Mouse (Mus musculus) c-Kit-positive CD71-negative TER-119-negative erythroid progenitor cells, embryonic 14.5 days (primary cell): ENCODE measurements around the gene Dpp4.

ENCODE experiments used
- DNase-seq: peaks from one replicate; pipeline ENCODE4 v3.0.0-alpha.2; 2013; ENCODE audit warnings: low read depth

Dpp4 gene

DNA sequence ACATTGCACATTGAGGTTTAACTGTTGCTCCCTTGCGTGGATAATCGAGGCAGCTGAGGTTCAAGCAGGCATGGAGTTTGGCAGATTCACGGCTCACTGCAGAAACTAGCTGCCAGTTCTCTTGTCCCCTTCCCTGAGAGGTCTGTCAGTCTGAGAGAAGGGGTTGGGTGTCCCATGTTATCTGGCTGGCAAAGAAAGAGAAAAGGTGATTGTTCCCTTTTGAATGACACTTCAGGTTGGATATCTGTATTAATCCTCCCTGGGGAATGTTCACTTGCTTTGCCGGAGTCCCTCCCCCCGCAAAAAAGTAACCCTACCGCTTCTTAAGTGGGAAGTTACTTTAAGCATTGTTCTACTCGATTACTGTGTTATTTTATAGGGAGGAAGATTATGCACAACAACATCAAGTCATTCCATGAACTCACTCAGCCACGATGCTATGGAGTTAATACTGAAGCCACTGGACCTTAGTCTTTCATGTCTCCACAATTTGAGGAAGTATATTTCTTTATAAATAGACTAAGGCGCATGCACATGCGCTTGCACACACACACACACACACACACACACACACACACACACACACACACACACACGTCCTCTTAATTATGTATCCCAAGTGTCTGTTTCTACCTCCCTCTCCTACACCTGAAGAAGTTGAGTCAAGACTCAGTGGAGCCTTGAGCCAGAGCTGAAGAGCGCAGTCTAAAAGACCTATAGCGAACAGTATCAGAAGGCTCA, at the start of gene Dpp4:
Dpp4 (minus strand) TSS at position 151 of the 741 bp plus-strand sequence.
- DNase-seq: no peak

DNA sequence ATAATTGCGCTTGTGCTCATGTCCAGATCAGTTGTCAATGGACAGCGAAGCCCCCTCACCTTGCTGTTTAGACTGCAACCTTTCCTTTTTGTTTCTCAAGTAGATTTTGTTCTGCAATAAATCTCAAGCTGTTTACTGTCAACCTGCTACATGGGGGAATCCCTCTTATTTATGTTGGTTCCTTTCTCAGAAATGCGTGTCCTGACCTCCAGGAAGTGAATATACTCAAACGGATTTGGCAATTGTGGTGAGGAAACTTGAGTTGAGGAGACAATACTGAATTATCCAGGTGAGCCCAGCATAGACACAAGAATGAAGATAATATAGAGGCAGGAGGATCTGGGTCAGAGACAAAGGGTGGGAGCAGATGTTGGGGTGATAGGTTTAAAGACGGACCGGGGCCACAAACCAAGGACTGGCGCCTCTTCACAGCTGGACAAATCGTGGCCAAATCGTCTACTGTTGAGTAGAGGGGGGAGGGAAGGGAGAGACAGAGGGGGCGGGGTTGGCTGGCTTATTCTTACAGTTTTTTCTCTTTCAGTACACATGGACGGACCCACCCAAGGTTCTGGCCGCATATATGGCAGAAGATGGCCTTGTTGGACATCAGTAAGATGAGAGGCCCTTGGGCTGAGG, 48.9 kb upstream of the Dpp4 start:
- no peak for DNase-seq

DNA sequence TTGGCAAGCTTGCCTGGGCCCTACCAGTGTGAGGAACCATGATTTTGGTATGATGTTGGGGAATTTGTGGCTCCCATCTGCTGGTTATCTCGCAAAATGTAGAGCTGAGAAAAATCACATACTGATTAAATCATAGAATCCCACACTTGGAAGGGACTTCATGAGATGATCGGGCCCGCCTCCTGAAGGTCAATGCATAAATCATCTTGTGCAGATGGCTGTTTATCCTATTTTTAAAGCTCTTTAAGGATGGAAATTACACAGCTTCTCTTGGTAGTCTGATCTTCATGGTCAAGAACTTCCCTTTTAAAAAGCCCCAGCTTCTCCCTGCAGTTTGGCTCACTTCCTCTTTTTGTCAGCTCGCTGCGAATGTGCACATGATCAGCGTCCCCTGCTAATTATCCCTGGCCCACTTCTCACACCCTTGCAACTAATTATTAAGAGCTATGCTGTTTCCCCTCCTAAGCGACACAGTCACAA, 48.2 kb upstream of the Dpp4 start:
- DNase-seq: peak; percentile 41

DNA sequence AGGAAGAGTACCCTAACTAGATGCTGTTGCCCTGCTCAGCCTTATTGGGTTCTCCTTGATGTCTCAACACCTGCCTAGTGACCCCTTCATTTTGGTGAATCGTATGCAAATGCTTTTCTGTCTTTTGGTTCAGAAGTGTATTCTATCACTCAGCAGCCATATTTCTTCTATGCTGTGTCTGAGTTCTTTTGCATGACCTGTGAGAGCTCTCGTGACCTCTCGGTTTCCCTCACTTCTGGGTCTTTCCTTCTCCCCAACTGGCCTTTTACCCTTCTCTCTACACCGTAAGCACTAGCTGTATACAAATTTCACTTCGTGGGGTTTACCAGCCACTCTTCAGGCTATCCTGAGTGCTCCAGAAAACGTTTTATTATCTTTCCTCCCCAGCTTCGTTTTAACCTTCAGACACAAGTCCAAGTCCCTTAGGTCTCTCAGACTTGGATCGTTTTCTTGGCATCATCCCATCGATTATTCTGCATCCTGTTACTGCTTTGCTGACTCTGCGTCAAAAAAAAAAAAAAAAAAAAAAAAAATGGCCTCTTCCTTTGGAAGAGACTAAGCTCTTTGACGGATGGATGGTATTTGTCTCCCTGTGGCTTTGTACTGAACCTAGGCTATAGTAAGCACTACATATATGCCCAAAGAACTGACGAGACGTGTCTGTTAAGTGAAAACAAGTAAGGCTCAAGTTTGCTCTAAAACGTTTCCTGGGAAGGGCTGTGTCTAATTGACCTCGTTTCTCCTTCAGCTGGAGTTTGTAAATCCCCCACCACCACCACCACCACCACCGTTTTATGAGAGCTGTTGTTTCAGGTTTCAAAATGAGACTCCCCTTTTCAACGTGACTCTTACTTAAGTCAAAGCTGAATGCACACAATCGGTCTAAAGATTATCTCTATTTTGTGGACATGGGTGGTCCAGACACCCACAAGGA, 47.5 kb upstream of the Dpp4 start:
- no peak for DNase-seq

DNA sequence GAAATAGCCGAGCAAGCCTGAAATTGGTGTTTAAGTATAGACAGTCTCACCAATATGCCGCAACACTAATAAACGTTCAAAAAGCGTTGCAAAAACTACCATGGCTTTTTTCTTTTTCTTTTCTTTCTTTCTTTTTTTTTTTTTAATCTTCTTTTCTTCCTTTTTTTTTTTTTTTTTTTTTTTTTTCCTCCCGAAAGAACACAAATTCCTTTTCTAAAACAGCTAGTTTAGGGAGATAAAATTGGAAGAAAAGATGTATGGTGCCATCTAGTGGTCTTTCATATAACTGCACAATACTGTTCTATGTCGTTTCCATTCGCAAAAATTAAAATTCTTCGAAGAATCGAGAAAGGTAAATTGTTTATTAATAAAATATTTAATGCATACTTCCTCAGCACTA, 46.0 kb upstream of the Dpp4 start:
- peak; percentile 26 for DNase-seq

DNA sequence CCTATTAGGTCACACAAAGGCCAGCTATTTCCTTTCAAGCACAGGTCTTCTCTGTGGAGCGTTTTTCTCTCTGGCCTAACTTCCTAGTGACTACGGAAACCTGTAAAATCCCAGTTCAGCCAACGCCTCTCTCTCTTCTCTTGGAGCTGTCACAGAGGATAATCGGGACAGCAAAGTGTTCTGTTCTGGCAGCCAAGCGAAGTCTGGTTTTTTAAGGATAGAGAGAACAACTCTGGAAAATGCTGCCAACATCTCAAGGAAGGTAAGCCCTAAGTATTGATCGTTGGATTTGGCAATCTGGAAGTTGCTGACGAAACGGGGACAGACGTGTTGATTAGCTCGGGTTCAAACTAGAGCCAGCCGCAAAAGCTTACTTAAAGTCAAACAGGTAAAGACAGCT, 43.0 kb upstream of the Dpp4 start:
- no peak for DNase-seq

DNA sequence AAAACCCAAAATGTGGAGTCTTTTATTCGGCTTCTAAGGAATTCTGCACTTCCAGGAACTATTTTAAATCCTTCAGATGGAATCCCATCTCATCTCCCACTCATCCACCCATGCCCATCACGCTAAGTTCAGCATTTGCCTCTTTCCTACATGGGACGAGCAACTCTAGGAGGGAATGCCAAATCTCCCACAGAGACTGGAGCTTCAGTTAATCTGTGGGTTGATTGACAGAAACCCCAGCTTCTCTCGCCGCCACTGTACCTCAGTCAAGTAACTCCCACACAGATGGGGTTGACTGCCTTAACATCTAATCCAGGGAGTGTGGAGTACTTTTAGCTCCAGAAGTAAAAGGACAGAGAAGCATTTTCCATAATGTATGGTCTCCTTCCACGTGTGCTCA, 42.0 kb upstream of the Dpp4 start:
- no peak for DNase-seq

DNA sequence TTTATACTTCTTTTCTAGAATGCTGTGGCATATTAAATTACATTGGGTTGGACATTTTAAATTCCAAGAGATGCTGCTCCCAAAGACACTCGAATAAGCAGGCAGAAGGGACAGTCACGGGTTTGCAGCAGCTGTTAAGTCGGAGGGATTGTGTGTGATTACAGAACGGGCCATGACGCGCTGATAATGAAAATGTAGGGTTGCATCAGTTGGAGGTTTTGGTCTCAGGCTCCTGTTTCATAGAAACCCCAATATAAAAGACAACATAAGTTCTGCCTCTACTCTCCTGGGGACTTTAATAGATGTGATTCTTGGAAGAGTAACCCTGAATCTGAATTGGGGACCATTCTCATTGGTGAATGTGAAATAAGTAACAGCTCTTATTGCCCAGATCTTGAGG, 38.3 kb upstream of the Dpp4 start:
- DNase-seq: no peak

DNA sequence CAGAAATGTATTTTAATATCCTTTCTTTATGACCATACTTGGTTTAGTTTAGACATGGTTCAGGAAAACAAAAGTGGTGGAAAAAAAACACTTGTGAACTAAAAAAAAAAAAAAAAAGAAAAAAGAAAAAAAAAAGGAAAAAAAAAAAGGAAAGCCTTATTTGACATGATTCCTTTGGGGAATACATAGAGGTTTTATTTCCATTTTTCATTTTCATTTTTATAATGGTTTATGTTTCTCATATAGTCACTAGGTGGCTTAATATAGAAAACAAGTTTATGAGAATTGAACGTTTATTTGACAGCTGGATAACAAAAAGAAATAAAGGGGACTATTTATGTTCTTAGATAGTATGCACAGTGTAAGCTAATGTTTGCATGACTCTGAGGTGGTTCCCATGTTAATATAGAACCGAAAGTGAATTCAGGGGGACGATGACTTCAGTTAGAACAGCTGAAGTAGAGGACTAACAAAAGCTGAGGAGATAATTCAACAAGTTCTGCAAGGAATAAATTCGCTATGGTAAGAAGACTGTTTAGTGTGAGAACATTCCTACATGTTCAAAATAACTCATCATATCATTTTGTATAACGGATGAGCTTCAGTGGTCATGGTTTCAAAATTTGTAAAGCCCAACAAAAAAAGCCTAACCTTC, 37.8 kb upstream of the Dpp4 start:
- no peak for DNase-seq

DNA sequence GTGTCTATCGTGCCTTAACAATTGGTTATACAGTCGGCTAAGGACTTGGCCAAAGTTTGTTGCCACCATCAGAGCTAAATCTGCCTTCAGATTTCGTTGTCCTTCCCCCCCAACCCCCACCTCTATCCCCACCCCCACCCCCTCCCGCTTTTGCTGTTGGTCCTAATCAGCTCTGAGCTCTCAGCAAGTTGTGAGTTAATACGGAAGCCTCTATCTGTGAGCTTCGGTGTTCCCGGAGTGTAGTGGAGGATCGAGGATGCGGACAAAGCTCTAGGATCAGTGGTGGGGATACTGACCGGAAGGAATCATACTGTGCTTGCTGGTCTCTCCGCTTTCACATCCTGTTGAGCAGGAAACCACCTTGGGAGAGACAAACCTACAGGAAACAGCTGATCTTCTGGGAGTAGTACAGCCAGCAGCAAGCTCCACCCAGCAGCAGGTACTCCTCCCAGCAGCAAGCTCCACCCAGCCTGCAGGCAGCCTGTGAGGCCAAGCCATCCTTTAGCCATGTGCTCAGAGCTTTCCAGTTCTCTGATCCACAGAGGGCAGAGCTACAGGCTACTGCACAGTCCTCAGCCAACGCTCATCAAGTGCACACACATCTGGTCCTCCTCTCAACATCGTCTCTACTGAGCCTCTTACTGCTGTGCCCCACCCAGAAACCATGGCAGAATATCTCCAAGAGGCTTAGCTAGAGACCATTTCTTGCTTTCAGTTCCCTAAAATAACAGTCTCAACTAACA, 28.9 kb upstream of the Dpp4 start:
- peak; percentile 29 for DNase-seq

DNA sequence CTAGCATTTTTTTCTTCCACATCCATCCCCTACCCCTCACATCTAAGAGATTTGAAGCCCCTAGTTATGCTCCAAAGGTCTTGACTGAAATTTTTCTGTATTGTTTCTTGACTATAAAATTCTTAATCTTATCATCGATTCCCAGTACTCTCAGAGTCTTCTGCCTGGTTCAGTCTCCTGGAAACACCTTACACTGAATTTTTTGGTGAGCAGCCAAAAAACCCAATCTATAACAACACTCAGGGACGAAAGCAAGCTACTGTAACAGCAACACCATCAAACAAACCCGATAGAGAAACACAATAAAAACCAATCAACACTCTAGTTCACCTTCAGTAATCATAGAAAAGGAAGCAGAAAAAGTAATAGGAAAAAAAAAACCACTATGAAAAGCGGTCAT, 28.1 kb upstream of the Dpp4 start:
- no peak for DNase-seq

DNA sequence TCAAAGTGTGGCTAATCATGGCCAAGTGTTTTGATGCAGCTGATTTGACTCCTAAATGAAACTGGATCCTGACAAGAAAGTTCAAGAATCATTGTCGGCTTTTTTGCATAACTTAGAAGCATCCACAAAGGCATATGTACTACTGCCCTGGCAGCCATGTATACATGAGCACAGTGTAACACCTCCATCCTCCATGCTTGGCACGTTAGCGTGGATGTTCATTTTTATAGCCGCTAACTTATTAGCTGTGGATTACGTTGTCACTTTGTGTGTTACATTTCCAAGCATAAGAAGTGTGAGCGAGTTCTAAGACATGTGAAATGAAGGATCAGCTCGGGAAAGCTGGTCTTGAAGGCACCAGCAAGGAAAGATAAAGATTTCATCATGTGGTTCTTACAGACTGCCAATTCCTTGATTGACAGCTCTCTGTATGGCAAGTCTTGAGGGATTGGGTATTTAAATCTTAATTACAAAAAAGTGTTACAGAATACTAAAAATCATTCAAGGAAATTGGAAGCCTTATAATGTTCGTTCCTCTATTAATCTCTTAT, 19.3 kb upstream of the Dpp4 start:
- no peak for DNase-seq

DNA sequence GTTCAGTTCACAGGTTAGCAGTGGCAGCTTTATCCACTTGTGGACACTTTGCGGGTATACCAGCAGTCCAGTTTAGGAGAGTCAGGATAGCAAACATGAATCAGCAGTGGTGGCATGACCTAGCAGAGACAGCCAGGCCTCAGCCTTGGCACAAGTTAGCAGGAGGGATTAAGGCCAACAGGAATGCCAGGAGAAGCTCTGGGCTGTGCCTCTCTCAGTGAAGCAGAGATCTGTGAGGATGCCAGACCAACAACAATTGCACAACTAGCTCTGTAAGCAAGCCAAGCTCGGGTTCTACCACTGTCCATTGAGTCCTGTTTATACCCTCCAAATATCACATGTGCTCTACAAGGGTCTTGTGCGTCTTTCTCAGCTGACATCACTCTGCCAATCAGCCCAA, 13.9 kb upstream of the Dpp4 start:
- no peak for DNase-seq

DNA sequence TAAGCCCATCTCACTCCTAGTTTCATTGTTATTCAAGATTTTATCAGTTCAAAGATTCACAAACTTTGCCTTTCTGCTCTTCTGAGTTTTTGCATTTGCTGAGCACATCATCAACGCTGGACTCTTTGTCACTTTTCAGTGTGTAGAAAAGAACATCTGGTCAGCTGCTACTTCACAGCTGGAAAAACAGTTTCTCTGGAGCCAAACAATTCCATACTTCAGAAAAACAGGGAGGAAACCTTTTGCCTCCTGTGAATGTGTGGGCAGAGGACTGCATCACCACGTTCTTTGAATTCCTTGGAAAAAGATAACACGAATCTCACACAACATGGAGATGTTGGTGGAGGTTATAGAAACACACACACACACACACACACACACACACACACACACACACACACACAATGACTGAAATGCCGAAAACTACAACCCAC, 11.3 kb upstream of the Dpp4 start:
- DNase-seq: no peak

DNA sequence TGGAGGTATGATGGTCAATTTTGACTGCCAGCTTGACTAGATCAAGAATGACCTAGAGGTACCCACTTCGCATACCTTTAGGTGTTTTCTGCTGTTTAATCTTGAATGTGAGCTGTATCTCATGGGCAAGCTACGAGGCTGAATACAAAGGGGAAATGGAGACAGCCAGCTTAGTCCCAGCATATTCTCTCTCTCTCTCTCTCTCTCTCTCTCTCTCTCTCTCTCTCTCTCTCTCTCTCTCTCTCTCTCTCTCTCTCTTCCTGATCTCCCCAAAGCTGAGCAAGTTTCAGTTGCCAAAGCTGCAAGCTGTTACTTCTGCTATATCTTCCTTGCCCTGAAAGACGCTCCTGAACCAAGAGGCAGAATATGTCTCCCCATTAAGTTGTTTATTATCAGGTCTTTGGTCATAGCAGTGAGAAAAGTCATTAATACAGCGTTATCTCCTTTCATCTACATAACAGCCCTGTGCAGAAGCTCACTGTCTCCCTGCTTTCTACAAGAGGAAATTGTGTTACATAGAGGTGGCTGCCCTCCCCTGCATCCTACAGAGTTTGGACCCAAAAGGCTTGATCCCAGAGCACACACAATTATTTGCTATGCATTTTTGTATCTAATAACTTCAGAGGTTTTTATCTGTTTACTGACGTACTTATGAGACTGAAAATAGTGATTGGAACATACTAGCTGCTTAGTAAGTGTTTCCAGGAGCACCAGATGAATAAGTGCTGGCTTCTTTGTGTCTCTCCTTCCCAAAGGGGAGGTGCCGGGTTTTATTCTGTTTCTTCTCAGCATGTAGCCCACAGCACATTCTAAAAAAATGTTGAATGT, 10.7 kb upstream of the Dpp4 start:
- DNase-seq: no peak

DNA sequence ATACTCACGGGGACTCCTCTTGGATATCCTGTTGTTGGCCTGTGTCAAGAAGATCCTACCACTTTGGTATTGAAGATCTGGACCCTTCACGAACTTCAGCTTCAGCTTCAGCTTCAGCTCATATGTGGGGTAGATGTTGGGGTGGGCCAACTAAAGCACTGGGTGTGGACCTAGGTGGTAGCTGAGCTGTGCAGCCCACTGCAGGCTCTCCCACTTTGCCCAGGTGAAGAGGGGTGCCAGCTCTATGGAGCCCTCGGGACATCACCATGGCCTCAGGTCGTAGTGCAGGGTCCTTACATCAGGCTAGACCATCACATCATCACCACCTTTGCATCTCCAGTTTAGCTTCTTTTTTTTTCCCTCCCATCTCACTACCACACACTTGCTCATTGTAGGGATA, 9.2 kb upstream of the Dpp4 start:
- DNase-seq: no peak

DNA sequence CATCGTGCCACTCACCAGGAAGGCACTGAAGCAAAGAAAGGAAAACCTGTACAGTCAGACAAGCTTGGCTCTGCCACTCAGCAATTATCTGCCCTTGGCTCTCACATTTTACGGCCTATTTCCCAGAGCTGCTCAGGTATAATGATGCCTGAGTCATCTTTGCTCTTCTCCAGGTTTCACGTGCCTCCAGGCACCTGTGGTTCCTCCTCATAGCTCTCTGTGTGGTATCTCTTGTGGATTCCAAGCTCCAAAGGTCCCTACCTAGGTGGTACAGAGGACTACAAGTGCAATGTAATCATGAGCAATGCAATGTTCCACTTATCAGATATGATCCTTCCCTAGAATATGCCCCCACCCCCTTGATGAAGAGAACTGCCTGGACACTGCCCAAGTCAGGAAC, 8.0 kb upstream of the Dpp4 start:
- no peak for DNase-seq

DNA sequence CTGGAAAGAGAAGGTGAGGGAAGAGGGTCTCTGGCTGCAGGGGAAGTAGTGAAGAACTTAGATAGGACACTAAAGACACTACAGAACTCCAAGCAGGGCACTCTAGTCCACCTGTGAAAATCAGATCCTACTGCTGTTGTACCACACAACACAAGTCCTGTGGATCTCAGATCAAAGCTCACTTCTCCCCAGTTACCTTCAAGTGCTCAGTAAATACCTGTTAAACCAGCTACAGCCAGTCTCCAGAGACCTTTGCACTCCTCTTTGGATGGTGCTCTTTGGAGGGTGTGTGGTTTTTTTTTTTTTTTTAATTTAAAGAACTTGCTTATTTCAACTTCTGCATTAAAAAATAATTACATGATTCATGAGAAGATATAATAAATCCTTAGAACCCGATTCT, 5.2 kb upstream of the Dpp4 start:
- no peak for DNase-seq

DNA sequence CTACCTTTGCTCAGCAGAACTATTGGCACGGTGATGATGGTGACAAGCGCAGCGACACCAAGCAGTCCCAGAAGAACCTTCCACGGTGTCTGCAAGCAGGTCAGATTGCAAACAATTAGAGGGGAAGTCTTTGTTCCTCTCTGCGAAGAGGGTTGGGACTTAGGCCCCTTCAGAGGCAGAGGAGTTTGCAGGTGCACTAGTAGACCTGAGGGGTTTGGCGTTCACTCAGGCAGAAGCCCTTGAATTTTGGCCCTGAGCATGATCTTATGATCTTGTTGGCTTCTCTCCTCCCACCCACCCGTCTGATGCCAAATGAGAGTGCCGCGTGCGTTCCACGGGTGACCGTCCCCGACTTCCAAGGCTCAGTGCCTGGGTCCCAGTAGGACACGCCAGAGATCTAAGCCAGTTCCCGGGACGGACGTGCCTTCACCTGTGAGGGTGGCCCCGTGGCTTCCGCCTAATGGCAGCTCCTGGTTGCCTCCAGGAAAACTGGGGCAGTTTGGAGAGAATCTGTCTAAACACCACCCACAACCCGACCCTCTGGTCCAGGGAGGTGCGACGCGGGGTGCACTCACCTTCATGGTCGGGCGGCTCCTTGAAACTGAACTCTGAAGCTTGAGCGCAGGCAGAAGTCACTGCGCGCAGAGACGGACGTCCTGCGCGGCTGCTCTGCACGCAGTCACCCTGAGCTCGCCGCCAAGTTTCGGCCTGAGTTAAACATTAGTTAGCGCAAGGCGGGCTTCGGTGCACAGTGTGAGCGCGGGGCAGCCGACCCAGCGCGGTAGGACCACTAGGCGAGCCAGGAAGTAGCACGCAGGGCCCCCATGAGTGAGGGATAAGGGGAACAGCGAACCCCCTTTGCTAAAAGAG, 585 bp downstream of the Dpp4 start:
- DNase-seq: no peak
